Mouse (Mus musculus) ovary, postnatal 14 days (tissue): ENCODE results near the gene Nf1.

Source experiments
- DNase-seq: peaks from one replicate; pipeline ENCODE4 v3.0.0; 2022; ENCODE audit warnings: low spot score

The Nf1 gene

DNA sequence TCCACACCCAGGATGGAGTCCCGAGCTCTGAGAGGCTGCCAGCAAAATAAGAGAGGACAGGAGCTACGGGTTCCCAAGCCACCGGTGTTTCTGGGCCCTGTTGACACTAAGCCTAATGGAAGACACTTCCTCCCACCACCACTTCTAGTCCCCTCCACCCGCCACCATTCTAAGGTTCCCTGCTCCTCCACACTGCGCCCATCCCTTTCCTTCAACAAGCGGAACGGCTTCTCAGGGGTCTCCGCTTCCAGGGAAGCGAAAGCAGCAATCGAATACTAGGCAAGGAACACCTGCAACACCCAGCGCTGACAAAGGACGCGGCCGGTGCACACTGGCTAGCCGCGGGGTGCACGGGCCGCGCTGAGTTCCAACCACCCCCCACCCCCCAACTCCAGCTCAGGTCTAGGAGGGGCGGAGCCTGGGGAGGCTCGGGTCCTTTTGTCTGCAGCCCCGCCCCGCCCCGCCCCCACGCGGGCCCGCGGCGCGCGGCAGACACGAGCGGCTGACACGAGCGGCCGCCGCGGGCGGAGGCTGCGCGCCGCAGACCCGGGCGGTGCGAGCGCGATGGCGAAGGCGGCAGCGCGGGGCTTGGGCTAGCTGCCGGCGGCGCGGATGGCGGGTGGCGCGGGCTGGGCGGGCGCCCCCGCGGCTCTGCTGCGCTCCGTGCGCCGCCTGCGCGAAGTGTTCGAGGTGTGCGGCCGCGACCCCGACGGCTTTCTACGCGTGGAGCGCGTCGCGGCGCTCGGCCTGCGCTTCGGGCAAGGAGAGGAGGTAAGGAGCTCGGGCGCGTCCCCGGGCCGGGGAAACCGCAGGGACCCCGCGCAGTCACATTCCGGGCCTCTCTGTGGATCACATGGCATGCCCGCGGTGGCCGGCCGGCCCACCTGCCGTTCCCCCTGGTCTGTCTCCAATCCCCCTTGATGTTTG is 251.4 kb downstream of the Nf1 start, which contains the start of gene Rab11fip4:
Rab11fip4 (plus strand) TSS at position 549 of the 927 bp plus-strand sequence.
- DNase-seq = no peak

DNA sequence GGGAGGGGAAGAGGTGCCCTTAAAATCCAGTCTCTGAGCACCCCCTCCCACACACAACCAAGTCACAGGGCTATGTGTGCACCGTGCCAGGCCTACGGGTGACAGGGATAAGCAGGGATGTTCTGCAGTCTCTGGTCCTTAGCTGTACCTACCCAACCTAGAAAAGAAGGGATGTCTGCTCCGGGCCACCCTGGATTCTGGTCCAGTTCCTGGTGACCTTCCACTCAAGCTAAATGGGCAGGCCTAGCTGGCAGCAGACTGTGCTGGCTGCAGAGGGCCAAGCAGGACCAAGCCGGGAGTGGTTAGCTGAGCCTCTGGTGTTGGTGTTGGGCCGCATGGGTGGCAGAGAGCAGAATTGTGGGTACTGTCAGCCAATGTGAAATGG is 252.1 kb downstream of the Nf1 start:
- DNase-seq = no peak

DNA sequence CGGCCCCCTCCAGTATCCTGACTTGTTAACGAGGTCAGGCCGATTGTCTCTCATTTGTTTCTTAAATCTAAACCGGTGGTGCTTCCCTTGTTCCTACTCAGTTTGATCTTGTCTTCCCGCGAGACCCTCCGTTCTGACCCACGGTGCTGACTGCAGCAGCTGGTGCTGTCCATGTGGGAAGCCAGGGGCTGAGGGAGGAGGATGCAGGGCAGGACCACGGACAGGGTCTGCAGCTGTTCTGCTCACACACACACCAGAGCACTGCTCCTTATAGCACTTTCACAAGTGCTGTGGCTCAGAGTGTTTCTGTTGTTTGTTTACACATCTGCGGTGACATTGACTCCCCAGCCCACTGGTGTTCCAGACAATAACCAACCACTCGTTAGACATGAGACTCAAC is 254.0 kb downstream of the Nf1 start:
- DNase-seq = no peak

DNA sequence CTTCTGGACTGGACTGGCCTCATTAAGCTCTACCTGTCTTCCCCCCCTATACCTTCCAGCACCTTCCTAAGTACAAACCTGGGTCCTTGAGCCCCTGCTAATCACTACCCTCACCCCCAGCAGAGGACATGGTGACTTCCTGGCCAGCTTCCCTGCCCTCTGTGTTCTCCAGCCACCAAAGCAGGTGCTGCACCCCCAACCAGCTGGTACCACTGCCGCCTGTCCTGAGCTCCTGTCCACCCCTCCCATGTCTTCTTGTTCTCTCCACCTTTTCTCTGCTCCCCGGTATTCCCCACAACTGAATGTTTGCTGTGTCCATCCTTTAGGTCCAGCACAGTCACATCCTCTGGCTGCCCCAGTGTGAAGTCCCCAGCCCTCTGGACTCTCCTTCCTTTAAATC is 271.0 kb downstream of the Nf1 start:
- no peak for DNase-seq

DNA sequence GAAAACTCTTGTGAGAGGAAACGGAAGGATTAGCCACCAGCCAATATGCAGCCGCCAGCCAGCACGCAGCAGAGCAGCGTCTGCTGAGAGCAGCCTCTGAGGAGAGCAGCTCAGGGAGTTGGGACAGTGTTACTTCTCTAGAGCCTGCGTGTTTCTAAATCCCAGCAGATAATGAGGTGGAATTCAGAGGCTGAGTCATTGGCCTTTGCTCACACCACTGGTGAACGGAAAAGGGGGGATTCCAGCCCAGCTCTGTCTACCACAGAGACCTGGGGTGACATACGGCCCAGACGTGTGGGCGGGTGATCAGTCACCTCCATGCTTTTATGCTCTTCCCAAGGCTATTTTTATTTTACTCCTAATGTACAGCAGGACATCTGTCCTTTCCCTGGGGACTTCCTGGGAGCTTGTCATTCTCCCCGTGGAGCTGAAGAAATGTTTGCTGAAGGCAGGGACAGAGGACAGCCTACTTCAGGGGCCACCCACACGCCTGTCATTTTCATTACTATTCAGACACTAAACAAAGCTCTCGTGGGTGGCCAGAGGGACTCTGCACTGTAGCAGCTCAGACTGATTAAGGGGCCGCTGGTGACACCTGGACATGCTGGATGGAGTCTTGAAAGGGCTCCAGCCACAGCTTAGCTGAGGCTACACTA is 271.6 kb downstream of the Nf1 start:
- no peak for DNase-seq

DNA sequence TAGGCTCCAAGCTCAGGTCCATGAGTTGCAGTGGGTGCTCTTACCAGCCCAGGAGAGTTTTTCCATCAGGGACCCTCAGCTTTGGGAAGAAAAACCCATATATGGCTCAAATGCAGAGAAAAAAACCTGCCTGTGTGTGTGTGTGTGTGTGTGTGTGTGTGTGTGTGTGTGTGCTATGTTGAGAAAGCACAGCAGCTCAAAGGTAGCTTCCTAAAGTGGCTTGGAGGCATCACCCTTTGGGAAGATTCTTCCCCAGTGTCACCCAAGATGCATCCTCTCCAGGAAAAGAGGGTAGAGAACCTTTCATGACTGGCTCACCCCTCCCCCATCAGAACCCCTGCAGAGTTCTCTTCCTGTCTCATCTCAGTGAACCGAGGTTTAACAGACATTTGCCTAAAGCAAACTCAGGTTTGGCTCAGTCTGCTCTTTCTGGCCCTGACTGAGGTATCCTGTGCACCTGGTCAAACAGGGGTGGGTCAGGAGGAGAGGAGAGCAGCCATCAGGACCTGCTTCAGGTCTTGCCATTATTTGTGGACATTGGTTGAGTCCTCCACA is 272.6 kb downstream of the Nf1 start:
- no peak for DNase-seq

DNA sequence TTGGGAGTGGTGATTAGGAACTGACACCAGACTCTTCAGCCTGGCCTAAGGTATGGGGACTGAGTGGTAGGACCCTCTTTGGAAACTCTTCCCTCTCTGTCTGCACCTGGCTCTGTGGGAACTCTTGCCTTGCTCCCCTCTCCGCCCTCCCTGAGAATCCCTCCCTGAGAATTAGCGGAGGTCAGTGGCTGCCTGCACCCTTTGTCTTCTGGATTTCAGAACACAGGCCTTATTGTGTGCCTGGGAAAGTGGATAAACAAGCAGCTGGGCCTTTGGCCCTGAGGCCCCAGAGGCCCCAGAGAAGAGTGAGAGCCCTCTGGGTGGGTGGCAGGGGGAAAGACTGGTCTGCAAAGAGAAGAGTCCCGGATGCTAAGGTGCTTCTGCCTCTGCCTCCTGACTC is 273.6 kb downstream of the Nf1 start:
- no peak for DNase-seq

DNA sequence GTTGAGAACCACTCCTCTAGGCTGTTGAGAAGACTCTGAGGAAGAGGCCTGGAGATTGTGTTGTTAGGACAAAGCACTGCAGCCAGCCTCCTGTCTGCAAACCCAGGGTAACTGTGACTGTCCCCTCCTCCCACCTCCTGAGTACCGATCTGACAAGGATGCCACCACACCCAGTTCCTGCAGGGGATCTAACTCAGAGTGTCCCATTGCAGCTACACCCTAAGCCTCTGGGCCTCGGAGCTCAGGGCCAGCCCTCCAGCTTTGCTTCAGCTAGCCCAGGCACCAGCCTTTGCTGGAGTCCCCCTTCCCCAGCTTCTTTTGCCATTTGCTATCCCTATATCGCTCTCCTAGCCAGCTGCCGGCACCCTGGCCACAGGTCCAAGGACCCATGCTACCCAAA is 274.2 kb downstream of the Nf1 start:
- DNase-seq = no peak

DNA sequence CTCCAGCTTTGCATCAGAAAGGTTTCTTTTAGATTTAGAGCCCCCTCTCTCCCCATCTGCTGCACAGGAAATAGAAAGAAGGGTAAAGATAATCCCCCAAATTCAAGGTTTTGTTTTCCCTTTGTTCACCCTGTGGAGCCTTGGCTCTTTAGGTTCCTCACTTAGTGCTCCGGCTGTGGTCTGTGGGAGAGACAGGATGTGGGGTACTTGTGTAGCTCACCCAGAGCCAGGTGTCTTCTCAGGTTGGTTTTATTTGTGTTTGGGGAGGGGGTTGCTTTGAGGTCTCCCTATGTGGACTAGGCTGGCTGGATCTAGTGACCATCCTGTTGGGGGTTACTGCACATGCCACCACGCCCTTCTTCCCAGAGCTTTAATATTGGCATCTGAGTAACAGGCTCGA is 275.4 kb downstream of the Nf1 start:
- no peak for DNase-seq

DNA sequence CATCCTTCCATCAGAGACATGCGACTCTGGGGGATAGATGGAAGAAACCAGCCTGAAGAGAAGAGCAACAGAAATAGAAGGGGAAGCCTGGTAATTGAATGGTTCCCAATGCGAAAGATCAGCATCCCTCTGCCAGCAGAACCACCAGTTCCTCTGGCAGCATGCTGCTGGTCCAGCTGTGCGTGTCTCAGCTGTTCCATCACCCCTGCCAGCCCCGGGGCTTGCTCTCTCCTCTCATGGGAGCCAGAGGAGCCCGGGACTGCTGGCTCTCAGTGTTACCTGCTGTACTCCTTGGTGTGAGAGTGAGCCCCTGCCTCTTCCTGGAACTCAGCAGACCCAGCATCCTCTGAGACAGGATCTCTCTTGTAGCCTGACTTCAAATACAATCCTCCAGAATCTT is 276.4 kb downstream of the Nf1 start:
- no peak for DNase-seq

DNA sequence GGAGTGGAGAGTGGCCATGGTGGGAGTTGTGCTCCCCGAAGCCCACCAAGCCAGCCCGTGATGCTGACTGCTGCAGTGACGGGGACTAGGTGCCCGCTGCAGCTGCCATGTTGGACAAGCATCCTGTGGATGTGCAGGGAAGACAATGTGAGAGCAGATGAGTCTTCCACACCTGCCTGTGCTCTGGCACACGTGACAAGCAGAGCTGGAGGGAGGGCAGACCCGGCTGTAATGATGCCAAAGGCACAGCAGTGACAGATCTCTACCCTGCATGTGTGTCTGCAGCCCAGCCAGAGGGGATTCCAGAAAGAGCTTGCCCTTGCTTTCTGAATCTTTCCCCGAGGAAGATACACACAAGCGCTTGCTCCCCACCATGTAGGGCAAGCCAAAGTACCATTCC is 278.5 kb downstream of the Nf1 start:
- DNase-seq = no peak

DNA sequence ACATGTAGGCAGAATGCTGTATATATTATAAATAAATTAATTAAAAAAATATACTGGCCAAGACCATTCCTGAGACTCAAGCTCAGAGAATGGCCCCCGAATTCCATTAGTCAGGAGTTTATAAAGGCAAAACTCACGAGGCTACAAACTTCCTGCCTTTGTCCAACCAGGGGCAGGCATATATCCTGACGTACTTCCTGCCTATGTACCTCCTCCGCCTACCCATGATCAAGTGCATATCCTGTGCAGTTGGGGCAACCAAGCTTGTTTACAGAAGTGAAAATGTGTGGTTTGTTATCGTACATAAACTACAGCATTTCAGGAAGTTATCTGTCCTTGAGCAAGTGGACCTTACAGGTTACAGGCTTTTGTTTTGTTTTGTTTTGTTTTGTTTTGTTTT is 283.5 kb downstream of the Nf1 start:
- DNase-seq = no peak

DNA sequence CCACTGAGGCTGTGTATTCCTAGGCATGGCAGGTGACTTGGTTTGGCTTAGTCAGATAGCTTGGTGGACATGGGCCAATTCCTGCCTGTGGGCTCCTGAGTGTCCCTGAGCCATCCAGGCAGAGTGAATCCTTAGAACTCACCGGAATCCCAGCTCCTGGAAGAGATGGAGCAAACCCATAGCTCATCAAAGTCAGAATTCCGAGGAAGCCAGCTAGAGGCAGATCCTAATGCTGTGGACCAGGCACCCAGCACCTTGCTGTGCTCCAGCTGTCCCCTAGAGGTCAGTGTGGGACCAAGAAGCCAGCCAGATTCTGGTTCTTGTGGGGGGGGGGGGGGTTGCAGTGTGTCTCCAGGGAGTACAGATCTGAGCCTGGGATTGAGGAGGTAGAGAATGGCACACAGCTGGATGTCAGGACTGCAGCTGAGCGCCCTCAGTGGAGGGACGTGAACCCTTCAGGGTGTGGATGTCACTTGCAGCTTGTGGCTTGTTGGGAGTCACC is 285.4 kb downstream of the Nf1 start:
- DNase-seq = peak; percentile 61

DNA sequence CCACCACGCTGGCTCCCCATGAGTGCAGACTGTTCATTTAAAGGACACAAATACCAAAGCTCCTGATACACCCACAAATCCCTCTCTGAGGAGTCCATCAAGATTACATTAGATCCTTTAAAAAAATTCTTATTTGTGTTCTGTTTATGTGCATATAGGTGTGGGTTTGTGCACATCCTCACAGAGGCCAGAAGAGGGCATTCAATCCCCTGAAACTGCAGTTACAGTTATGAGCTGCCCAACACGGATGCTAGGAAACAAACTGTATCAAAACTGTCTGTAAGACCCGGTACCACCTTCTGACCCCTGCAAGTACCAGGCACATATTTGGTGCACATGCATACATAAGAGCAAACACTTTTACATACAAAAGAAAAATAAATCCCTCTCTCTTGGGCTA is 289.2 kb downstream of the Nf1 start:
- no peak for DNase-seq

DNA sequence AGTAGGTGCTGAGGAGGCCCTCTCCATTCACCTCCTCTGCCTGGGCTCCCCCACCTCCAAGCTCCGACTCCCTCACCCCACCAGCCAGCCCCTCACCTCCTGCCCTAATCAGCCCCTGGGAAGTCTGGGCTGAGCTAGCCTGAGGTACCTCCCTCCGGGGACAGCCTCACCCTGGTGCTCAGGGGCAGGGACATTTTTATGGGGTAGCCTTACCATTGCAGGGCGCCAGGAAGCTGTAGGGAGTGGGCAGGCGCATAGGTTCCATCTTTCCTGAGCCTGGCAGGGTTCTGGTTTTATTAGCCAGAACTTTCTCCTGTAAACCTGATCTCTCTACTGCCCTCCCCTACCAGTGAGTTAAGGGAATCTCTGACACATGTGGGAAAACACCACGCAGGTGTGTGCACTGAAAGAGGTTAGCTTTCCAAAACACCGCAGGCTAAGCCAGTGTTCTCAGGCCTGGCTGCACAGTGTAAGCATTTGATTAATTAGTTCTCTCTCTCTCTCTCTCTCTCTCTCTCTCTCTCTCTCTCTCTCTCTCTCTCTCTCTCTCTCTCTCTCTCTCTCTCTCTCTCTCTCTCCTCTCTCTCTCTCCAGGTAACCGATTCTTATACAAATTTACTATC is 290.4 kb downstream of the Nf1 start:
- DNase-seq = no peak

DNA sequence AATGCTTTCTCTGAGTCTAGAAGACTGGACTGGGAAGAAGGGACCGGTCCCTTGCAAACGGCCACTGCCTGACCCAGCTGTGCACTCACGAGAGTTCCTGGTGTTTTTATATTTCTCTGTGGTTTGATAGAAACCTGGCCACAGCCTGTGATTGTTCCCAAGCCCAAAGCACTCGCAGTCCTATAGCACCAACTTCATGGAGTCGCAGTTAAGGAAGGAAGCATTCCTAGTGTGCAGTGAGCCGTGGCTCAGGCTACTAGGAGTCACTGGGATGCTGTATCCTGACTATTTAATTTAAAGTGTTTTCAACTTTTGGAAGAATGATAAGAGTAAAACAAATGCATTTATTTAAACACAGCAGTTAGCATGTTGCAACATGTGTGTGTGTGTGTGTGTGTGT is 291.0 kb downstream of the Nf1 start:
- DNase-seq = no peak
